Mouse (Mus musculus) brain, embryonic 14.5 days (tissue): Measurements from ENCODE around the gene Gm13090.

Experiments
- CTCF ChIP-seq: fragments of 200-500 bp; IDR thresholded peaks from 2 replicates; pipeline ENCODE4 v1.5.1; 2012; ENCODE audit warnings: inconsistent platforms, mild to moderate bottlenecking, moderate library complexity, borderline replicate concordance; ENCODE audit not compliant: insufficient read depth, insufficient read length; ENCODE audit errors: extremely low read depth
- POLR2A ChIP-seq: fragments of 200-500 bp; IDR thresholded peaks from 2 replicates; pipeline ENCODE4 v1.6.1; 2012; ENCODE audit warnings: mild to moderate bottlenecking, inconsistent platforms, borderline replicate concordance; ENCODE audit not compliant: poor library complexity, insufficient read depth, insufficient read length, severe bottlenecking; ENCODE audit errors: extremely low read depth

DNA sequence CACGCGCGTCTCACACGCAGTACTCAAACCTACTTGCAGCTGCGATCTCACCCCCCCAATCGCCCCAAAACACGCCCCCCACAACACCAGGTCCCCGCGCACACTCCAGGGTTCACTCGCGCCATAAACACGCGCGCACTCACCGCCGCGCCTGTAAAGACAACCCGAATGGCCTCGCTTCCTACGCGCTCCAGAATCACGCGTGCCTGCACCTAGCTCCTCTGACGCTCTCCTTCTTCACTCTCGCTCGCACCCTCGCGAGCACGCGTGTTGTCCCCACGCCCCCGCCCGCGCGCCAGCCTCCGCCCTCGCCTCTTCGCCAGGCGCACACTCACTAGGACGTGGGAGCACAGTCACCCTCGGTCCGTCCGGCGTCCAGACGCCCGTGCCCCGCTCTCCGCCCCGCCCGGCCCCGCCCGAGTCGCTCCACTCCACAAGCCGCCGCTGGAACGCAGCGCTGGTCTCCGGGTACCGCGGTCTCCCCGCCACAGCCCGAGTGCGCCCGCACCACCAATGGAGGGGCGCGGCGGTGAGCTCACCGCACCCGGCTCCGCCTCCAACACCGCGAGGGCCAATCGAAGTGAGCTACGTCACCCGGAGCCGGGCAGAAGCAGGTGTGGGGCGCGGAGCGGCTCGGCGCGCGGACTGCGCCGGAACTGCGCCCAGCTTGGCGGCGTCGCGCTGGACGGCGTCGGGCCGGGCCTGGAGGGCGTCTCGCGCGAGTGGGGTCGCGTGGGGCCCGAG lies 18.8 kb downstream of the Gm13090 start:
- TF ChIP-seq CTCF (no peak), POLR2A (peak; percentile 83)
